Mouse (Mus musculus) embryonic facial prominence, embryonic 12.5 days (tissue): ENCODE measurements around the gene Gm5431. TPM values are rescaled to one million over a fixed set of nuclear protein-coding genes. Genes with fewer than 3 reads are reported as not detected.
"Not testable (repeated sequence)": the region's sequence is repeated elsewhere in the genome, so short reads cannot be mapped to it uniquely, and the experiment has no call there.

Experiments used
- ATAC-seq: fragments of 200-750 bp; cut with Nextera tagmentation; 2 replicates; pipeline ENCODE4 v1.8.0; 2017; ENCODE audit not compliant: insufficient number of reproducible peaks, insufficient read depth, low FRiP score, low TSS enrichment
- H3K27ac ChIP-seq: fragments of 300-500 bp; sonication (generic); 2 replicates; pipeline ENCODE4 v1.5.1; 2016; ENCODE audit warnings: mild to moderate bottlenecking
- H3K27me3 ChIP-seq: fragments of 300-500 bp; sonication (generic); 2 replicates; pipeline ENCODE4 v1.6.1; 2016; ENCODE audit warnings: mild to moderate bottlenecking, moderate library complexity
- H3K36me3 ChIP-seq: fragments of 300-500 bp; sonication (generic); 2 replicates; pipeline ENCODE4 v1.6.1; 2016; ENCODE audit warnings: mild to moderate bottlenecking
- H3K4me1 ChIP-seq: fragments of 300-500 bp; sonication (generic); 2 replicates; pipeline ENCODE4 v1.6.1; 2016
- H3K4me2 ChIP-seq: fragments of 300-500 bp; sonication (generic); replicated peaks from 2 replicates; pipeline ENCODE4 v1.6.1; 2016; ENCODE audit warnings: mild to moderate bottlenecking, moderate library complexity
- H3K4me3 ChIP-seq: fragments of 300-500 bp; sonication (generic); 2 replicates; pipeline ENCODE4 v1.5.1; 2016; ENCODE audit warnings: mild to moderate bottlenecking
- H3K9ac ChIP-seq: fragments of 300-500 bp; sonication (generic); 2 replicates; pipeline ENCODE4 v1.6.1; 2016; ENCODE audit warnings: mild to moderate bottlenecking, moderate library complexity
- H3K9me3 ChIP-seq: fragments of 300-500 bp; sonication (generic); 2 replicates; pipeline ENCODE4 v1.6.1; 2016; ENCODE audit warnings: mild to moderate bottlenecking, moderate library complexity
- WGBS: fragments of 180-500 bp; shearing (Covaris S2); methylation state at CpG from one replicate; pipeline ENCODE4 v1.1.7; 2016; 5-methylcytosine and 5-hydroxymethylcytosine counted together
- polyA plus RNA-seq: library from polyadenylated mRNA; unstranded; fragments of >200 nt; fragmentation: Nextera tagmentation; extraction: Ambion mirVana; gene quantifications from 2 replicates; pipeline ENCODE4 v1.2.1, GENCODE M21; 2016

Gene Gm5431
- polyA plus RNA-seq, 1 experiment from 2014 or later: 0.06 TPM

DNA sequence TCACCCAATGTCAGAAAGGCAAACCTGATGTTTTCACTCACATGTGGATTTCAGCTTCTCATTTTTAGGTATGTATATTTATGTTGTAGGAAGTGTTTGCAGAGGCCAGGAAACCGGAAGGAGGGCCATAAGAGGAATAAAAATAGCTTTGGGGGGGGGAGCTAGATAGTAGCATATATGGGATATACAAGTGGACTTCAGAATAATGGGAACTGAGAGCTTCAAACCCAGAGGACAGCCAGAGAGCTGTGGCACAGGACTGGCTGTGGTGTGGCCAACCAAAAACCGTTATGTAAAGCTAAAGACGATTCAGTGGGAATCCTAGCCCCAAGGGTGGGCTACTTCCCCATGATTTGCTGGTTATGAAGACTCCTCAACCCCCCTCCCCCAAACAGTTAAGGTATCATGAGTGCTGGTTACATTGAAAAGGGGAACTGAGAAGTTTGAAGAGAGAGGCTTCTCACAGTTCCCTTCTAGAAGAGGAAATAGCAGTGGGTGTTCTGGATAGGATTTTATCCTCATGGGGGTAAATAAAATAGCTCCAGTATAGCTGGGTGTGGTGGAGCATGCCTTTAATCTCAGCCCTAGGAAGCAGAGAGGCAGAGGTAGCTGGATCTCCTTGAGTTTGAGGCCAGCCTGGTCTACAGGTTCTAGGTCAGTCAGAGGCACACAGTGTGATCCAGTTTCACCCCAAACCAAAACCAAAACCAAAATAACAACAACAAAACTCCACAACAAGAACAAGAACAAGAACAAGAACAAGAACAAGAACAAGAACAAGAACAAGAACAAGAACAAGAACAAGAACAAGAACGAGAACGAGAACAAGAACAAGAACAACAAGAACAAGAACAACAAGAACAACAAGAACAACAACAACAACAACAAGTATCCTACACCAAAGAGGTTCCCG is 1.1 kb downstream of the Gm5431 start:
- H3K9me3 ChIP-seq, H3K27me3 ChIP-seq, H3K9ac ChIP-seq, H3K4me1 ChIP-seq, H3K36me3 ChIP-seq, ATAC-seq, H3K4me2 ChIP-seq, H3K4me3 ChIP-seq, H3K27ac ChIP-seq: not testable (repeated sequence)
- WGBS: 69% methylated on average over 6 of the region's 6 CpGs

DNA sequence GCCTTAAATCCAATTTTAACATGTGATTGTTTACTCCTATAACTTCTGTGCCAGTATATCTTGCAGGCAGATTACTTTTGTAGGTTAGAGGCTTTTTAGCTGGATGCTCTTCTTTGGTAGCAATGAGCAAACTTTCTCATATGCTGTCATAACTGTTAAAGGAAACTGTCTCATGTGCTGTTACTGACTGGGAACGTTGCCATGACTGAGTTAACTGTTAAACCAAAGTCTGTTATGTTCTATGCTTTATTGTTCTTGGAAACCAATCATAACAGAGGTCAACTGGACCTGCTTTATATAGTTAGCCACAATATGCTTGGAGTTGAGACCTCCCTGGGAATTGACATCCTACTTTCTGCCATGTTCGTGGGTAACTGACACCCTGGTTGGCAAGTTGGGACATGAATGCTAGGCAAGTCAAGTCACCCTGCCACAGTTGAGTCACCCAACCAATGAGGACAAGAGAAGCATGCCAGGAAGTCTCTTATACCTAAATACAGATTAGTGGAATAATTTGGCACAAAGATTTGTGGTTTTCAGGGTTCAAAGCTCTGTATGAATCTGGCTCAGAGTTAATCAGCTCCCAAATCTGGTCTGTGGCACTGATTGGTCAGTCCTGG is 3.1 kb downstream of the Gm5431 start:
- WGBS: 73% methylated on average over 2 of the region's 2 CpGs
- no peak overlapping the region for H3K9ac ChIP-seq
- no peaks in the 10 kb centered on the region for H3K27me3 ChIP-seq
- ATAC-seq: no peak
- no peaks in the 10 kb centered on the region for H3K4me1 ChIP-seq
- H3K9me3 ChIP-seq: no peaks in the 10 kb centered on the region
- no peak overlapping the region for H3K4me2 ChIP-seq
- no peak overlapping the region for H3K4me3 ChIP-seq
- H3K36me3 ChIP-seq: no peaks in the 10 kb centered on the region
- no peak overlapping the region for H3K27ac ChIP-seq

DNA sequence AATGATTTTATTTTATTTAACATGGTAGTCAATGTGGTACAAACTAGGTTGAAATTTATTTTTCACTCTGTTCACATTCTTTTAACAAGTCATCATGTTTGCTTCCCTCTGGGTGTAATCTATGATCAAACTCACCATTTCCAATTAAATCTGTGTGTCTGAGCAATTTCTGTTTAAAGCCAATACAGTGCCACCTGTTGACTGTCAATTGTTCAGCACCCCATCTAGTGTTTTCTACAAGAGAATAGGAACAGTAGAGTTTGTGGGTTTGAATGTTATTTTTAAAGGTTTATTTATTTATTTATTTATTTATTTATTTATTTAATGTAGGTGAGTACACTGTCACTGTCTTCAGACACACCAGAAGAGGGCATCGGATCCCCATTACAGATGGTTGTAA is 25.3 kb downstream of the Gm5431 start:
- H3K27ac ChIP-seq: no peak overlapping the region
- WGBS: 85% methylated on average over 1 of the region's 1 CpGs
- H3K9me3 ChIP-seq: no peaks in the 10 kb centered on the region
- no peaks in the 10 kb centered on the region for H3K36me3 ChIP-seq
- no peak overlapping the region for H3K9ac ChIP-seq
- ATAC-seq: no peak
- H3K4me2 ChIP-seq: no peak overlapping the region
- no peaks in the 10 kb centered on the region for H3K4me1 ChIP-seq
- no peaks in the 10 kb centered on the region; the same call in 1 of the 2 replicates for H3K27me3 ChIP-seq
- H3K4me3 ChIP-seq: no peak overlapping the region

DNA sequence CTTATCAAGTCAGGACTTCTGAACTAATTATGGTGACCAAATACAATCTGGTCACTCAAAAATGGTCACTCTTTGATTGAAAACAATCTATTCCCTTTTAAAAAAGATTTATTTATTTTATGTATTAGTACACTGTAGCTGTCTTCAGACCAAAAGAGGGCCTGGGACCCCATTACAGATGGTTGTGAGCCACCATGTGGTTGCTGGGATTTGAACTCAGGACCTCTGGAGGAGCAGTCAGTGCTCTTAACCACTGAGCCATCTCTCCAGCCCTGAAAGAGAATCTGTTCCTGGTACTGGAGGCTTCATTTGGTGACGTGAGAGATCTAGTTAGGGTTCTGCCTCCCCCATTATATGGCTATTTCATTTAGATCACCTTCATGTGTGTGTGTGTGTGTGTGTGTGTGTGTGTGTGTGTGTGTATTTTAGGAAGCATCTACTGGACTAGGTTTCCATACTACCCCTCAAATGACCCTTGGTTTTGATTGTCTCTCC is 26.6 kb downstream of the Gm5431 start:
- H3K4me1 ChIP-seq, H3K9ac ChIP-seq, H3K4me2 ChIP-seq, H3K27me3 ChIP-seq, H3K27ac ChIP-seq, ATAC-seq, H3K36me3 ChIP-seq, H3K4me3 ChIP-seq, H3K9me3 ChIP-seq: not testable (repeated sequence)
- WGBS: 89% methylated on average over 1 of the region's 1 CpGs

DNA sequence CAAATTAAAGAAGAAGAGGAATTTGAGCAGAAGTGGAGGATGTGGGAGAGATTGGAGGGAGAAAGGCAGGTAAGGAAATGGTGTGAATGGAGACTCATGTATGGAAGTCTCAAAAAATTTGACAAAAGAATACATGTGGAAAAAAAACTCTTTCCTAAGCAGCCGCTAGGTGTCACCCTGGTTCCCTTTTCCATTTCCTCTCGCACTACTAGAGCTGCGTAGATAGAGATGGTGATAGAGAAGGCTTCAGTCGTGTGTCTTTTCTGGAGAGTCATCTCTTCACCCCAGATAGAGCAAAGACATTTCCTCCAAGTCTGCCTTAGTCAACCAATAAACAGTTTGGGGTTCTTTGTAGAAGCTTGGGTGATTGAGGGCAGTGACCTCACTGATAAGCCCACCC is 27.5 kb downstream of the Gm5431 start:
- WGBS: 1% methylated on average over 4 of the region's 4 CpGs
- Histone ChIP-seq H3K4me2 (no peak overlapping the region), H3K4me3 (no peak overlapping the region), H3K36me3 (no peaks in the 10 kb centered on the region), H3K27ac (no peak overlapping the region), H3K9ac (no peak overlapping the region), H3K4me1 (no peaks in the 10 kb centered on the region), H3K9me3 (no peaks in the 10 kb centered on the region), H3K27me3 (no peaks in the 10 kb centered on the region; the same call in 1 of the 2 replicates)
- no peak for ATAC-seq

DNA sequence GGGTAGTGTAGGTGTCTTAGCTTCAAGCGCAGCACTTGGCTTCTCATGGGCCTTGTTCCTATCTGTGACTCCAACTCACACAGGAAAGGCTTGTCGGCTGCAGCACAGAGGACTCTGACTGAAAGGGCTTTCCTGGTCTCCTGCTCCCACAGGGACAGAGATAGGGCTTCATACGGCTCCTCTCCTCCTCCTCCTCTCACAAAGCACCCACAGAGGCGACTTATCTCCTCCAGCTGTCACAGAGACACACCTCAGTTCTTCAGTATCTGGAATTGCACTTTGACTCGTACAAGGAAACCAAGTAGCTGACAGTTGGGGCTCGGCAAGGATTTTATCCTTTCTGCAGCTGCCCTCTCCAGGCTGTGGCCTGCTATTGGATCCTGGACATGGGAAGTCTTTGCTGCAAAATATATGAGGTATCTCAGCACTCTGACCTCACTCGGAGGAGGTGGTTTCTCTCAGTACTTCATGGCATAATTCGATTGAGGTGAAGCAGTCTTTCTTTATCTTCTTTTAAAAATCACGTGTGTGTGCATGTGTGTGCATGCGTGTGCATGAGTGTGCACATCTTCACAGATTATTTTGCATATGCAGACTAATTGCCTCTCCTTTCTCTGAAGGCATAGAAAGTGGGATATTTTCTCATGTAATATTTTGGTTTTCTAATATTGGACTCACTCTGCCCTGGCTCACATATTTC is 28.3 kb downstream of the Gm5431 start:
- no peaks in the 10 kb centered on the region for H3K9me3 ChIP-seq
- no peak for ATAC-seq

DNA sequence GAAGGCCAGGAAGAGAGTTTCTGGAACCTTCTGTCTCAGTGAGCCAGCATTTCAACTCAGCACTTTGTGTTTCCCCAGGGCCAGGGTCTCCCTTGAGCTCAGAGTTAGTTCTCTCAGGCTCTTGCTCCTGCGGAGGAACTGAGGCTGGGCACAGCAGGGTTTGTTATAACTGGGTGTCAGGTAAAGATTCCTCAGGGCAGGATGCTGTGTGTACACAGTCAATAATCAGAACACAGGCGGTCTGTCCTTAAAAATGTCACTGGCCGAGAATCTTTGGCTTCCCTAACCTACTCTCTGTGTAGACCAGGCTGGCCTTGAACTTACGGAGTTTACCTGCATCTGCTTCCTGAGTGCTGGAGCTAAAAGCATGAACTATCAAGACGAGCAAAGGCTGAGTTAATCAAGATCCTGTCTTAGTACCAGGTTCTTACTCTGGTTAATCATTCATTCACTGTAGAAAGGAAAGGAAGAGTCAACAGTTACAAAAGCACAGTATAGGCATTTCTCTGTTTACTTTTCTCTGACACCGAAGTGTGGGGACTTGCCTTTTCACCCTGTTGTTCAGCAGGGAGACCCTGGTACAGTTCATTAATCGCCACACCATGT is 29.2 kb downstream of the Gm5431 start:
- Histone ChIP-seq H3K9me3 (no peaks in the 10 kb centered on the region), H3K36me3 (no peaks in the 10 kb centered on the region), H3K4me1 (no peaks in the 10 kb centered on the region), H3K9ac (no peak overlapping the region), H3K4me3 (no peak overlapping the region), H3K4me2 (no peak overlapping the region), H3K27me3 (no peaks in the 10 kb centered on the region; the same call in 1 of the 2 replicates), H3K27ac (no peak overlapping the region)
- no peak for ATAC-seq
- 78% methylated on average over 7 of the region's 7 CpGs for WGBS

More for the DNA sequence above, 28.3 kb downstream of the Gm5431 start:
- WGBS: 75% methylated on average over 10 of the region's 10 CpGs
- Histone ChIP-seq H3K27ac (no peak overlapping the region), H3K4me1 (no peaks in the 10 kb centered on the region), H3K27me3 (no peaks in the 10 kb centered on the region; the same call in 1 of the 2 replicates), H3K4me2 (no peak overlapping the region), H3K36me3 (no peaks in the 10 kb centered on the region), H3K9ac (no peak overlapping the region), H3K4me3 (no peak overlapping the region)

DNA sequence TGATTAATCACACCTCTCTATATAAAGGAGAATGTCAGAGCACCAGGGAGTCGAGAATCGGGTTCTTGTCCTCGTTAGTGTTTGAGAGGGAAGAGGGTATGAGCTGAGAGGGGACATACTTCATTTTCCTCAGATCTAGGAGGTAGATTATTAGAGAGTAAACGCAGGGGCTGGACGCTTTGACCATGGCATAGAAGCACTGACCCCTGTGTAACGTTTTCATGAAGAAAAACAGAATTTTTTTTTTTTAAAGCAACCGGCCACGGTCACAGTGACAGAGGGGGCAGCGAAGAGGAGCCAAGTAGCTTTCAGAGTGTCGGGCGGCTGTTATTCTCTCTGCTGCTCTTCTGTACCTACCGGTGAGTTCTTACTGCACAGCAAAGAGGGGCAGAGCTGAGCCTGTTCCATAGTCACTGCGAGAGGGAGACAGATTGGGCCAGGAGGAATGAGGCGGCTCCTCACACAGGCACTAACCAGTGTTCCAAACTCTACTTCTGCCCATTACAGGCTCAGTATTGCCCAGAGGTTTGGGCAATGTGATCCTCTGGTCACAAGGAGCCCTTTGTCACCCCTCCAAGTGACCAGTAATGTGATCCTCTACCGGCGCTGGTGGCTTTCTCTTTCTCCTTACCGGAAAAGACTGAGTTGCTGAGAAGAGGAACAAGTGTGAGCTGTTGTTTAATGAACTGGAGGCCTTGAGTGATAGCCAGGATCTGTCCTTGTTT is 30.0 kb downstream of the Gm5431 start:
- Histone ChIP-seq H3K4me3 (peak overlapping the region; percentile 38), H3K36me3 (no peaks in the 10 kb centered on the region), H3K9me3 (no peaks in the 10 kb centered on the region), H3K9ac (0 out of 2 replicates have a peak overlapping the region, but pooled peaks have one; percentile 31), H3K27me3 (no peaks in the 10 kb centered on the region; the same call in 1 of the 2 replicates), H3K4me2 (peak overlapping the region; percentile 66), H3K4me1 (no peaks in the 10 kb centered on the region), H3K27ac (no peak overlapping the region)
- no peak; the same call in 1 of the 2 replicates for ATAC-seq
- 6% methylated on average over 17 of the region's 17 CpGs for WGBS

DNA sequence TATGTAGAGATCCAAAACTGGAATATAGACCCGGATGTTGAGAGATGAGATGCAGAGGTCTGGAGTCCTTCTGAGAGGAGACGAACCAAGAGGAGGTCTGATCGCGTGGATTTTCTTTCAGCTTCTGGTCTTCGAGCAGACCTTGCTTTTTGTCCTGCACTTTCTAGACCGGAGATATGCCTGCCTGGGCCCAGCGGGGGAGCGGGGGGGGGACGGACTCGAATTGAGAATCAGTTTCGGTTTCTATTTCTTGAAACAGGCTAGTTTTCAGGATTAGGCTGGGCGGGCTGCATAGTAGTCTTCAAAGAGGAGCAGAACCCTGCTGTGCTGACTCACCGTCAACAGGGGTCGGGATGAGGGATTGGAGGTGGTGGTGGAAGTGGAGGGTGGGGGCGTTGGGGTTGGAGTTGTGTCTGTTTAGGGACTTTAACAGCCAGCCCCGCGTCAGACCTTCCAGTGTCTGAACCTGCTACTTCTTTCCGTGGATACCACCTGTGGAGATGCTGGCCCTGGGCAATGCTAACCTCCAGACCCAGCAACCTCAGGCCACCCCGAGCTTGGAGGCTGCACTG is 30.7 kb downstream of the Gm5431 start, which contains the start of gene Irgm1:
Gene Irgm1 (minus strand): TSS at position 483 of the 572 bp plus-strand sequence.
- H3K9me3 ChIP-seq: no peaks in the 10 kb centered on the region
- no peaks in the 10 kb centered on the region; the same call in 1 of the 2 replicates for H3K27me3 ChIP-seq
- H3K27ac ChIP-seq: no peak within 1 kb of the TSS
- H3K4me2 ChIP-seq: peak within 1 kb of the TSS; percentile 66
- H3K9ac ChIP-seq: peak within 1 kb of the TSS; percentile 31
- H3K36me3 ChIP-seq: no peaks in the 10 kb centered on the region
- peak within 1 kb of the TSS; percentile 38 for H3K4me3 ChIP-seq
- H3K4me1 ChIP-seq: no peaks in the 10 kb centered on the region
- 2% methylated on average over 19 of the region's 19 CpGs for WGBS
- ATAC-seq: peak; percentile 64; the same call in 1 of the 2 replicates

DNA sequence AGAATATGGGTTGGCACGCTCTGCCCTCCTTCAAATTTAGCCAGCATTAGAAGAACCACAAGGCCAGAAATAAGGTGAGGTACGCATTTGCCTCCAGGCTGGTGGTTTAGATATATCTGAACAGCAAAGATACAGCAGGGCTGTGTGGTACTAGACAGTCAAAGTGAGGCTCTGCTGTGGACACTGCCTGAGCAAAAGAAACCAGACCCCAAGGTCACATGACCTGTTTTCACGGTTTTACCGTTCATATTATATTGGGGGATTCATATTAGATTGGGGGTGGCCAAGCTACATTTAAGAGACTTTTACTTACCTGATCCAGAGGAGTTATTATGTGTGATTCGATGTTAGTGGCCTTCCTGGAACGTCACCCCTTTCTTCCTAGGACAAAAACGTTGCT is 31.2 kb downstream of the Gm5431 start:
- WGBS: 34% methylated on average over 7 of the region's 7 CpGs
- ATAC-seq: no peak
- peak overlapping the region; percentile 38 for H3K4me3 ChIP-seq
- H3K9me3 ChIP-seq: no peaks in the 10 kb centered on the region
- H3K9ac ChIP-seq: peak overlapping the region; percentile 31; the same call in 1 of the 2 replicates
- H3K4me2 ChIP-seq: peak overlapping the region; percentile 66
- no peaks in the 10 kb centered on the region; the same call in 1 of the 2 replicates for H3K27me3 ChIP-seq
- no peaks in the 10 kb centered on the region for H3K4me1 ChIP-seq
- no peak overlapping the region for H3K27ac ChIP-seq
- H3K36me3 ChIP-seq: no peaks in the 10 kb centered on the region
